Mouse (Mus musculus) heart, adult 11 months (tissue): ENCODE data around the gene U2af1l4.
A peak's percentile ranks its signal among the peaks of the same experiment; 100 is the strongest.

Experiments used
- DNase-seq: peaks from one replicate; pipeline ENCODE4 v3.0.0; 2022

The U2af1l4 gene

DNA sequence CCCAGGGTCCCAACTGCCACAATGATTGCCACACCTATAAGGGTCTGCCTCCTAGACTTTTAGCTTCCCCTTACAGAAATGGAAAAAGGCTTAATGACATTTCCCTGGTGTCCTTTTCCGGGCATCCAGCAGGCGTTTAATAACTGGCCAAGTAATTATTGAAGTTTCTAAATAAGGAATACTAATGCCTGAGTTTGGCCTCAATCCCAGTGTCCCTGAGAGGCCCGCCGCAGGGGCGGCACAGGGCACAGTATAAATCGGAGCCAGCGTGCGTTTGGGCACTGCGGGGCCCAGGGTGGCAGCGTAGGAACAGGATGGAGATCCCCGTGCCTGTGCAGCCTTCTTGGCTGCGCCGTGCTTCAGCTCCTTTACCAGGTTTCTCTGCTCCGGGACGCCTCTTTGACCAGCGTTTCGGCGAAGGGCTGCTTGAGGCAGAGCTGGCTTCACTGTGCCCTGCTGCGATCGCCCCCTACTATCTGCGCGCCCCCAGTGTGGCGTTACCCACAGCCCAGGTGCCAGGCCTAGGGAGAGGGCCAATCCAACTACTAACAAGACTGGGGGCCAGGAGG is 10.0 kb upstream of the U2af1l4 start:
- peak; percentile 97 for DNase-seq

- DNase-seq: peak; percentile 94
Observed at GRCm38 (mm10) chr7:30553810-30554584, 9.1 kb upstream of the U2af1l4 start.

GRCm38 (mm10) chr7:30556894-30557536 is 6.1 kb upstream of the U2af1l4 start:
- peak; percentile 92 for DNase-seq

DNA sequence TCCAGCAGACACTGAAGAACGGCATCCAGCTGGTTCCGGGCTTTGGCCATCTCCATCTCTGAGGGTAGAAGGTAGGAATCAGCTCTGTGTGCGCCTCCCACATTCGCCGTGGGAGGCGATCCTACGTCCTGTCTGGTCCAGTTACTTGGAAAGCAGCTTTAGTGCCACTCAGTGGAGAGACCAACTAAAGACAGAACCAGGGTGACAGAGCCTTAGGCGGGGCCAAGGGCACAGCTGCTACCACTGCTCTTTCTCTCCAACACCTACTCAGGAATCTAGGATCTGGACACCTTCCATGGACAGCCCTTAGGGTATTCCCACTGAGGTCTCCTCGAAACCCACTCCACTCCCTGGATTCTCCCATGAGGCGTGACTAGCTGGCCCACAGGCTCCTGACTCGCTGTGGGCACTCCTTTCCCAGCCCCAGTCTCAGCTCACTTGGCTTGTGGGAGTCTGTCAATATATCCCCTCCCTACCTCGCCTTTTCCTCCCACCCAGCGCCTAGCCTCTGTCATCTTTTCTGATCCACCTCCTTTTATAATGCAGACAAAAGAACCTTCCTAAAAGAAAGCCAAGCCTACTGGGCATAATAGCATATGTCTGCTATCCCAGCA is 5.1 kb upstream of the U2af1l4 start:
- peak; percentile 92 for DNase-seq

DNA sequence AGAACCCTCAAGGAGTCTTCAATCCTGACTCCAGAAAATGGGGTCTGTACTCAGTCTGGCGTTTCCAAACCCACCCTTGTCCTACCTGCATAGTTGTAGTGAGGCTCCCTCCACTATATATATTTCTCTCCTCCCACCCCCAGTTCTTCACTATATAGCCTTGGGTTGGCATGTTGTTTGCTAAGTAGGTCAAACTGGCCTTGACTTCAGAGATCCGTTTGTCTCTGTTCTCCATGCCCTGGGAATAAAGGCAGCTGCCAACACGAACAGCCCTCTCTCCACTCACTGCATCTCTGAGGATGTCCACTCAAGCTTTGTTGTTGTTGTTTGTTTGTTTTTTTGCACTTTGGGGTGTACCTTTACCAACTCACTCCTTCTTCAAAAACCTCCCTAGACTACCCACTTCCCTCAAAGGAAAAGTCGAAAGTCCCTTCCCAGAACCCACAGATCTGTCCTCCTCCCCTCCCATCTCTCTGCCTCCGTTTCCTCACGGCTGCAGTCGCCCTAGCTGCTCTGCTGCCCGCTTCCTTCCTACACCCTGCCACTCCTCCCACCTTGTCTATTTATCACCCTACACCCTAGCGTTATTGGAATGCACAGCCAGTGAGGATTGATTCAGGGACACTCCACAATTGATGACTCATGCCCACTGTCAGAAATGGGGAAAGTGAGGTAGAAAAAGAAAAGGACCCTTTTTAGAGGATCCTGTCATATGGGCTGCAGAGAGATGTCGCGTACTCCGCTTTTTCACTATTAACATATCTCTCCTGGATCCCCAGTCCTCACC is 4.3 kb upstream of the U2af1l4 start:
- DNase-seq: peak; percentile 93

- peak; percentile 100 for DNase-seq
Observed at GRCm38 (mm10) chr7:30559443-30559954, 3.6 kb upstream of the U2af1l4 start, which contains the start of gene Lin37. Lin37 (minus strand) TSS chr7:30559838.

- no peak for DNase-seq
Observed at GRCm38 (mm10) chr7:30560296-30560695, 2.8 kb upstream of the U2af1l4 start.

DNA sequence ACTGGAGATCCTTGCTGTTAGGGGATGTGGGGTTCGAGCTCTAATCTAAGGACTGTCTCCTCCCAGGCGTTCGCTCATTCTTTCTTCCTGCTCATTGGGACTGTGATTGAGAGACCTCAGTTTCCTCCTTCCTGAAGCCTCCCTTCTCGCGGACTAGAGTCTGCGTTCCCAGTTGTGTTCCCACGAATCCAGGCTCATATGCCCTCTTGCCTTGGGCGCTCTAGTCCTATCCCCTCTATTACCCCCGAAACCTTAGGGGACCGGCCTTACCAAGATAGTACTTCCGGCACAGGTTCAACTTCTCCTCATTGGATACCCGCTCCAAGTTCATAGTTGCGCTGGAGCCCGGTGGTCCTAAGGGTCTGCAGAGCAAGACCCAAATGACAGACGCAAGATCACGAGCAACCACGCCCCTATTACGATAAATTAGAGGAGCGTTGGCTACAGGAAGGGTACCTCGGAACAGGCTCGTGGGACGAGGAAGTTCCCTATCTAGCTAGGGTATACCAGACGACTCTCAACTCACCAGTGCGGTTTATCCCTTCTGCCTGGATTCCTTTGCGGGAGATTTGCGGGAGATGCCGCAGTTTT is 480 bp upstream of the U2af1l4 start:
- DNase-seq: no peak

GRCm38 (mm10) chr7:30563906-30564280 is 792 bp downstream of the U2af1l4 start:
- DNase-seq: no peak

DNA sequence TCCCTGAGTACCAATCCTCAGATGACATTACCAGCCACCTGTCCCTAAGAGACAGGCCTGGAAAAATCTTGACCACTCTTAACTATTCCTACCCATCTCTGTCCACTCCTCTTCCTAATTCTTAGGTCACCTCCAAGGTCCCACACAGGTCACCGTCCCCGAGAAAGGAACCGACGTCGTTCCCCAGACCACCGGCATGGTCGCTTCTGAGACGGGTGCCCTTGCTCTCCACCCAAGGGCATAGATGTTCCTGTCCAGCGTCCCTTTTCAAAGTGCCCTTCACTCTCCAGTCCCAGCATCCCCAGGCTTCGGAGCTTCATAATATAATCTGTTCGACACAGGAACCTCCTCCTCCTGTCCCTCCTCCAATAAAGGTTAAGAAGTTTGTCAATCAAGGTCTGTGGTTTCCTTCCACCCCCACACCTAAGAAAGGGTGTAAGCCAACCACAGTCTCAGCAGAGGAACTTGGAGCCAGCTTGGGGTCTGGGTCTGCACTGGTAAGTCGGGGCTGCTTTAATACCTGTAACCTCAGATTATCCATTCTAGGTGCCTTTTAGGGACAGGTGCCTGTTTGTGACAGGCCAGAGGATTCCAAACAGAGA is 2.0 kb downstream of the U2af1l4 start, which contains the start of gene Igflr1:
Igflr1 (plus strand) TSS at position 458 of the 602 bp plus-strand sequence.
- no peak for DNase-seq

DNA sequence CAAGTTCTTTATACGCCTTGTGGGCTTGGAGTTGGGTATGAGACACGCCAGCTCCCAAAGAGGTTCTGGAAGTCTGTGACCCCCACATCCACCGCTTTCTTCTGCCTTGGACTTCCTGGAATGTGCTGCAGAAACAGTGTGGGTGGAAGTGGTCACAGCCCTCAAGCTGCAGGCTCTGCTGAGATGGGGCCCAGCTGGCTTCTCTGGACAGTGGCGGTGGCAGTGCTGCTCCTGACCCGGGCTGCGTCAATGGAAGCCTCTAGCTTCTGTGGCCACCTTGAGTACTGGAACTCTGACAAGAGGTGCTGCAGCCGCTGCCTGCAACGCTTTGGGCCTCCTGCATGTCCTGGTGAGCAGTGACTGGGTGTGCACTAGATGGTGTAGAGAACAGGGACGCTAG is 2.9 kb downstream of the U2af1l4 start:
- DNase-seq: no peak

DNA sequence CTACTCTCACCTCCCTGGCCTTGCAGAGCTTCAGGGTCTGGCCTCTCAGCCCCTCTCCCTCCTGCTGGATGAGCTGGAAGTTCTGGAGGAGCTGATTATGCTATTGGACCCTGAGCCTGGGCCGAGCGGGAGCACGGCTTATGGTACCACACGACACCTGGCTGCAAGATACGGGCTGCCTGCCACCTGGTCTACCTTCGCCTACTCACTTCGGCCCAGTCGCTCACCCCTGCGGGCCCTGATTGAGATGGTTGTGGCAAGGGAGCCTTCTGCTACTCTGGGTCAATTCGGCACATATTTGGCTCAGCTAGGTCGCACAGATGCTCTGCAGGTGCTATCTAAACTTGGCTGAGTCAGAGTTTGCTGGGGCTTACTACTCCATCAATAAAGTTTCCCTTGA is 4.5 kb downstream of the U2af1l4 start:
- no peak for DNase-seq

DNA sequence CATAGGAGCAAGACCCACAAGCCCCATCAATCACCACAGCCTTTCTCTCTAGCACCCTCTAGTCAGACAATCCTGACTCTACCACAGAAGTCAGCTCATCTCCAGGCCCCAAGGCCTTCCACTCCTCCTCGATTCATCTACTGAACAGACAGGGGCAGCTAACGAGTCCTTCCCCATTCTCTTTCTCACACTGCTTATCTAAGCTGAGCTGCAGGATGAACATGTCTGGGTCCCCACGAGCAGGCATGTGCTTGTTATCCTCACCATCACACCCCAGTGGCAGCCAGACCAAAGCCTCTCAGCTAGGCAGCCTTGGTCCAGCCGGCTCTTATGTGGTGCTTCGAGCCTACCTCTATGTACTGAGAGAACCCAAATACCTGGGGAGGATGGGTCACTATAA is 9.3 kb downstream of the U2af1l4 start:
- DNase-seq: peak; percentile 88

DNA sequence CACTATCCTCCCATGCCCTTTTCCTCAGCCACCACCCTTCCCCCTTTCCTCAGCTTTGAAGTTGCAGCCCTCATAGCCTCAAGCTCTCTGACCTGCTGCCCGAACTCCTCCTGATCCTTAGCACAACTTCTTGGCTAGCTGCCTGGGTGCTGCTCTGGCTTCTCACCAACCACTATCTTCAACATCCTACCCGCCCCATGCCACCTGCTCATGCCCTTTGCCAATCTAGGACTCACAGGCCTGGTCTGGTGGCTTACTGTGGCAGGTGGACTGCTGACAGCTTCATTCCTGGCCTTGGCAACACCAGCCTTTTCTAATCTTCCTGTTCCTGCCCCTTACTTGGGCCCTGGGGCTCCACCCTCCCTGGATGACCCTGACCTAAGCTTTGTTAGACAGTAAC is 9.9 kb downstream of the U2af1l4 start:
- peak; percentile 97 for DNase-seq

GRCm38 (mm10) chr7:30579950-30580349 is 16.8 kb downstream of the U2af1l4 start:
- DNase-seq: no peak

- peak; percentile 87 for DNase-seq
Observed at GRCm38 (mm10) chr7:30581547-30581946, 18.4 kb downstream of the U2af1l4 start.

DNA sequence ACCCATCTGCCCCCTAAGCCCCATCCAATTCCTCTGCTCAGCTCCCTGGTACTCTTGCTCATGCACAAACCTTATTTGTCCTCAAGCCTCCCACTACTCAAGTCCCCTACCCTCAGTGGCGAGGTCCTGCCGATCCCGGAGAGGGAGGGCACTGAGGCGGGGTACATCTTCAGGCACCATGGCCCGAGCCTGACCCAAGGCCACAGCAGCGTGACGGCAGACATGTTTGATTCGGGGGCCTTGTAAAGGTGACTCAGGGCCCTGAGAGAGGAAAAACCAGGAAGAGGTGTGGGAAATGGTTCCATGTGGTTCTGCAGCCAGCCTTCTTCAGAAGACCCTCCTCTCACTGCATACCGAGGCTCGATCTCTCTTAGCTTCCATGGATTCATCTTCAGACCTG is 21.2 kb downstream of the U2af1l4 start:
- no peak for DNase-seq

GRCm38 (mm10) chr7:30585170-30585569 is 22.1 kb downstream of the U2af1l4 start:
- peak; percentile 93 for DNase-seq

DNA sequence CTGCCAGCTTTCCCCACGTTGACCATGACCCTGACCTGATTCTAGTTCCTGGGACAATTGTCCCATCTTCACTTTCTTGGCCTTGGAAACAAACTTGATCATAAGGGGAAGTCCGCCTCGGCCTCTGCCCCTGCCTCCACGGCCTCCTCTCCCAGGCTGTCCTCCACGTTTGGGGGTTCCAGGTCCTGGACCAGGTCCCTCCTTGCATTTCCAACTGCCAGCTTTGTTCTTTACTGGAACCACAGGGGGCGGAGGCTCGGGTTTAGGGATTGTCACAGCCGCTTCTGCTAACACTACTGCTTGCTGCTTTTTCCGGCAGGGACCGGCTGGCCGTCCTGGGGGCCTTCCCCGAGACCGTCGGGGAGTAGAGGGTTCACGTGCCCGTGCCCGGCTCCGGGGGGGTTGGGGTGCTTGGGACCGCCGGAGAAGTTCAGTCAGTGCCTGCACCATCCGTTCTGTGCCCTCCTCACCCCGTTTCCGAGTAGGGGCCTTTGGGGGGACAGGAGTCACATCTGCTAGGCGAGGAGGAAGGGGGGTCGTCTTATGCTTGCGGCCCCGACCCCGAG is 23.4 kb downstream of the U2af1l4 start:
- peak; percentile 91 for DNase-seq

DNA sequence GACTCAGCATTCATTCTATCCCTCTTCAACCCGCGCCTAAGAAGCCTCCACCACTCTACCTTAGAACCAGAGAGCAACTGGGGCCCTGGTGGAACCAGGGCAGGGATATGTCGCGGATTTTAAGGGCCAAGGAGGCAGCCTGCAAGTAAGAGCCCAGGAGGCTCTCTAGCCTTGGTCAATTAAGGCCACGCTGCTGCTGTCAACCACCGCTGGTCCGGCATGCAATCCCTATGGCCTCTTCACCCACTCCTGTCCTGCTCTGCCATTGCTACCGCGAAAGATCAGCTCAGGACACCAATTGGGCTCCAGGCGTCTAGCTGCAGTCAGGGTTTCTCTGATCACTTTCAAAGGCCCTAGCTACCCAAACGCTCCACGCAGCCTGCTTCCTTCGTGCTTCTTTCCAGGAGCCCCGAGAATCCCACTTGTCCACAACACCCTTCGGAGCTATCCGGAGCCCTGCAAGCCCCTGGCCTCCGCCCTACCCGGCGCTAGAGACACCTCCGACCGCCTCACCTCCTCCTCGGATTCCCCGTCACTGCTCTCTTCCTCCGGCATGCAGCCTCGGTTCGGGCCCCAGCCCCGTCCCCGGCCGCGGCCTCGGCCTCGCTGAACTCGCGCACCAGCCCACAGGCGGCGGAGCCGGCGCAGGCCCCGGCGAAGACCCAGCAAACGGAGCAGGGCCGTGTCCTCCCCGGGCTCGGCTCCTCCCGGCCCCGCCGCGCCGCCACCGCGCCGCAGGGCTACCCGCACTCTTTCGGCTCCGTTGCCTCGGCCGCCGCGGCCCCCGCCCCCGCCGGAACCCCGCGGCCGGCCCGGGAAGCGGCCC is 25.0 kb downstream of the U2af1l4 start:
- DNase-seq: no peak
